Mouse (Mus musculus): ENCODE results near the gene Galk1. TPM values are rescaled to one million over a fixed set of nuclear protein-coding genes. Genes with fewer than 3 reads are reported as not detected.
A peak's percentile ranks its signal among the peaks of the same experiment; 100 is the strongest.

Galk1 gene
- total and polyA plus RNA-seq, 3 experiments, result 253 to 326 TPM; not detected in 1

- Histone ChIP-seq H3K9me3 (replicated peaks; ENCODE audit: insufficient read depth, low read length) (no peaks in the 10 kb centered on the region), H3K27me3 (ENCODE audit: control insufficient read depth in 1 of 2, insufficient read depth in 2 of 2, low read length in 2 of 2) (no peaks in the 10 kb centered on the region), H3K4me1 (ENCODE audit: control insufficient read depth in 1 of 2, insufficient read depth in 2 of 2, low read length in 2 of 2) (peaks cover 11 to 27% of the 10 kb centered on the region in 2 experiments; a peak in 3 of 4 replicates), H3K27ac (ENCODE audit: control insufficient read depth, low read depth, low read length) (no peak within 1 kb of the TSS), H3K4me3 (ENCODE audit: control insufficient read depth in 1 of 2, insufficient read depth in 1 of 2, low read depth in 2 of 2, low read length in 2 of 2) (no peak within 1 kb of the TSS), H3K36me3 (ENCODE audit: control insufficient read depth in 1 of 2, insufficient read depth in 2 of 2, low read length in 2 of 2) (peaks cover 0 to 28% of the 10 kb centered on the region in 2 experiments; a peak in 2 of 4 replicates), H3K9ac (ENCODE audit: control insufficient read depth, low read depth, low read length, poor library complexity, severe bottlenecking) (no peak within 1 kb of the TSS), H3K79me2 (ENCODE audit: control insufficient read depth, insufficient read depth, low read length, poor library complexity) (peaks cover 36% of the 10 kb centered on the region)
- no peak for TF ChIP-seq JUND (IDR thresholded peaks at IDR 0.05; ENCODE audit: low read depth, low read length)
- no peak for TF ChIP-seq ZC3H11A (IDR thresholded peaks at IDR 0.05; ENCODE audit: low read depth, low read length)
- no peak for TF ChIP-seq ETS1 (IDR thresholded peaks at IDR 0.05; ENCODE audit: low read depth, low read length)
- TF ChIP-seq EP300 (IDR thresholded peaks at IDR 0.05; ENCODE audit: low read depth in 1 of 2, low read length in 2 of 2), result no peak
- no peak for TF ChIP-seq POLR2AphosphoS2 (IDR thresholded peaks at IDR 0.05; ENCODE audit: low read length)
- TF ChIP-seq MYB (IDR thresholded peaks at IDR 0.05; ENCODE audit: low read depth, low read length), result no peak
- TF ChIP-seq CHD2 (IDR thresholded peaks at IDR 0.05; ENCODE audit: low read length), result no peak
- no peak for TF ChIP-seq ZNF384 (IDR thresholded peaks at IDR 0.05; ENCODE audit: low read depth, low read length)
- no peak for TF ChIP-seq RAD21 (IDR thresholded peaks at IDR 0.05; ENCODE audit: low read depth, low read length)
- no peak for TF ChIP-seq BHLHE40 (IDR thresholded peaks at IDR 0.05; ENCODE audit: borderline replicate concordance, low read depth, low read length)
- TF ChIP-seq NELFE (IDR thresholded peaks at IDR 0.05; ENCODE audit: low read depth, low read length), result no peak
- TF ChIP-seq SMC3 (IDR thresholded peaks at IDR 0.05; ENCODE audit: low read depth, low read length), result no peak
- no peak for TF ChIP-seq ZKSCAN1 (IDR thresholded peaks at IDR 0.05; ENCODE audit: low read depth, low read length)
- TF ChIP-seq ELF1 (IDR thresholded peaks at IDR 0.05; ENCODE audit: low read depth, low read length), result no peak
- no peak for TF ChIP-seq POLR2A (IDR thresholded peaks at IDR 0.05; ENCODE audit: control insufficient read depth in 1 of 2, insufficient read depth in 1 of 2, low read depth in 1 of 2, low read length in 2 of 2, poor library complexity in 1 of 2)
- TF ChIP-seq GABPA (IDR thresholded peaks at IDR 0.05; ENCODE audit: low read depth, low read length), result no peak
- TF ChIP-seq POLR2AphosphoS5 (IDR thresholded peaks at IDR 0.05; ENCODE audit: borderline replicate concordance, low read depth, low read length), result no peak
- no peak for TF ChIP-seq USF2 (IDR thresholded peaks at IDR 0.05; ENCODE audit: borderline replicate concordance in 1 of 2, insufficient read depth in 1 of 2, low read depth in 1 of 2, low read length in 2 of 2)
- no peak for DNase-seq (ENCODE audit: low read depth, low spot score)
Observed at GRCm38 (mm10) chr11:116027756-116028155, 15.2 kb upstream of the Galk1 start, which contains the start of gene H3f3b. Gene H3f3b (minus strand): TSS chr11:116027962.

- H3K9me3 ChIP-seq (replicated peaks; ENCODE audit: insufficient read depth, low read length), result no peaks in the 10 kb centered on the region
- H3K4me1 ChIP-seq (ENCODE audit: control insufficient read depth in 1 of 2, insufficient read depth in 2 of 2, low read length in 2 of 2), result peaks cover 4 to 10% of the 10 kb centered on the region in 2 experiments; a peak in 3 of 4 replicates
- peaks cover 4 to 26% of the 10 kb centered on the region in 2 experiments for H3K36me3 ChIP-seq (ENCODE audit: control insufficient read depth in 1 of 2, insufficient read depth in 2 of 2, low read length in 2 of 2)
- H3K27me3 ChIP-seq (ENCODE audit: control insufficient read depth in 1 of 2, insufficient read depth in 2 of 2, low read length in 2 of 2), result no peaks in the 10 kb centered on the region
- H3K9ac ChIP-seq (ENCODE audit: control insufficient read depth, low read depth, low read length, poor library complexity, severe bottlenecking), result peak overlapping the region; percentile 44
- H3K4me3 ChIP-seq (ENCODE audit: control insufficient read depth in 1 of 2, insufficient read depth in 1 of 2, low read depth in 2 of 2, low read length in 2 of 2), result peak overlapping the region in 1 of 2 experiments; percentile 28; a peak in 2 of 4 replicates
- H3K27ac ChIP-seq (ENCODE audit: control insufficient read depth, low read depth, low read length), result peak overlapping the region; percentile 27; the same call in 1 of the 2 replicates
- no peak for TF ChIP-seq USF2 (IDR thresholded peaks at IDR 0.05; ENCODE audit: borderline replicate concordance in 1 of 2, insufficient read depth in 1 of 2, low read depth in 1 of 2, low read length in 2 of 2)
- TF ChIP-seq MYC (IDR thresholded peaks at IDR 0.05; ENCODE audit: low read depth, low read length), result 0 out of 2 replicates have a peak, but pooled peaks have one; percentile 14
- peak; percentile 35 for DNase-seq (ENCODE audit: low read depth, low spot score)
- H3K79me2 ChIP-seq (ENCODE audit: control insufficient read depth, insufficient read depth, low read length, poor library complexity), result peaks cover 15% of the 10 kb centered on the region
Observed at GRCm38 (mm10) chr11:116025056-116025845, 12.7 kb upstream of the Galk1 start.
